Mouse (Mus musculus) small intestine, adult 2 months (tissue): ENCODE data around the gene Greb1.

Source experiments
- CTCF ChIP-seq: fragments of 200-500 bp; IDR thresholded peaks from 2 replicates; pipeline ENCODE4 v1.5.1; 2012; ENCODE audit warnings: low read depth, mild to moderate bottlenecking, control low read depth, inconsistent platforms, low read length, moderate library complexity, mixed read lengths; ENCODE audit not compliant: insufficient replicate concordance, insufficient read length; ENCODE audit errors: extremely low read depth
- POLR2A ChIP-seq: fragments of 200-500 bp; IDR thresholded peaks from 2 replicates; pipeline ENCODE4 v1.6.1; 2012; ENCODE audit warnings: low read depth, mild to moderate bottlenecking, control low read depth, inconsistent platforms, low read length, moderate library complexity

DNA sequence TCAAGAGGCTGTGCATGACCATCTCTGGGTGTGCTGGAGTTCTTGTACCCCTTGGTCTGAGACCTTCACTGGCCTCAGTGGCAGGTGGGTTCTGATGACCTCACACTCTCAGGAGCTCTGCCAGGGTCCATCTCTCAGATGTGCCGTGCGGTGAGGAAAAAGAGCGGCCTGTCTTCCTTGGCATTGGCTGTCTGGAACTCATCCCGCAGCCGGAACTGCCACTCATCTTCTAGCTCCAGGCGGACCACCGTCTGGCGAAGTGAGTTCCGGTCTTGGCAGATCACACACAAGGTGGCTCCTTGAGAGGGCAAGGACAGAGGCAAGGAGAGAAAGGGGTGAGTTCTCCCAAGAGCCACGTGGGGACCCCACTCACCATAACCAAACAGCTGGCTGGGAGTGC is 128.4 kb downstream of the Greb1 start:
- TF ChIP-seq POLR2A: no peak
- no peak for TF ChIP-seq CTCF
